Mouse (Mus musculus) MEL (cell line): ENCODE results near the gene Coro1b. TPM values are rescaled to one million over a fixed set of nuclear protein-coding genes. Genes with fewer than 3 reads are reported as not detected.

ENCODE experiments used
- DNase-seq: peaks from one replicate; pipeline ENCODE4 v3.0.0; 2011; ENCODE audit warnings: low read depth, low spot score
- H3K27ac ChIP-seq: 2 replicates; pipeline ENCODE4 v1.5.1; 2012; ENCODE audit warnings: low read depth, mild to moderate bottlenecking, control low read depth, low read length, moderate library complexity; ENCODE audit not compliant: control insufficient read depth
- H3K27me3 ChIP-seq, 2 experiments: fragments of 150-350 bp in 1 of 2; sonication (generic) in 1 of 2; 2 replicates each; pipeline ENCODE4 v1.6.1; 2012; ENCODE audit warnings: low read length in 2 of 2, mild to moderate bottlenecking in 2 of 2, improper control_type of control experiment in 1 of 2, moderate library complexity in 1 of 2; ENCODE audit not compliant: insufficient read depth in 2 of 2, control insufficient read depth in 1 of 2
- H3K36me3 ChIP-seq, 2 experiments: 2 replicates each; pipeline ENCODE4 v1.6.1; 2012 to 2014; ENCODE audit warnings: low read length in 2 of 2, improper control_type of control experiment in 1 of 2, inconsistent platforms in 1 of 2, mild to moderate bottlenecking in 1 of 2; ENCODE audit not compliant: insufficient read depth in 2 of 2, control insufficient read depth in 1 of 2
- H3K4me1 ChIP-seq, 2 experiments: fragments of 150-350 bp in 1 of 2; sonication (generic) in 1 of 2; 2 replicates each; pipeline ENCODE4 v1.6.1; 2012; ENCODE audit warnings: low read length in 2 of 2, improper control_type of control experiment in 1 of 2, mild to moderate bottlenecking in 1 of 2; ENCODE audit not compliant: insufficient read depth in 2 of 2, control insufficient read depth in 1 of 2
- H3K4me3 ChIP-seq, 2 experiments: fragments of 150-350 bp in 1 of 2; sonication (generic) in 1 of 2; 2 replicates each; pipeline ENCODE4 v1.5.1; 2012; ENCODE audit warnings: low read depth in 2 of 2, low read length in 2 of 2, mild to moderate bottlenecking in 2 of 2, moderate library complexity in 2 of 2, control low read depth in 1 of 2, improper control_type of control experiment in 1 of 2; ENCODE audit not compliant: control insufficient read depth in 1 of 2, insufficient read depth in 1 of 2
- H3K79me2 ChIP-seq: 2 replicates; pipeline ENCODE4 v1.6.1; 2012; ENCODE audit warnings: mild to moderate bottlenecking, low read length, moderate library complexity; ENCODE audit not compliant: control insufficient read depth, poor library complexity, insufficient read depth
- H3K9ac ChIP-seq: 2 replicates; pipeline ENCODE4 v1.6.1; 2012; ENCODE audit warnings: low read depth, mild to moderate bottlenecking, control low read depth, low read length, moderate library complexity; ENCODE audit not compliant: control insufficient read depth, poor library complexity, severe bottlenecking
- H3K9me3 ChIP-seq: fragments of 150-350 bp; sonication (generic); replicated peaks from 2 replicates; pipeline ENCODE4 v1.6.1; 2012; ENCODE audit warnings: mild to moderate bottlenecking, low read length, improper control_type of control experiment, moderate library complexity; ENCODE audit not compliant: insufficient read depth
- CHD1 ChIP-seq: IDR thresholded peaks from 2 replicates; pipeline ENCODE4 v1.6.1; 2012; ENCODE audit warnings: low read depth, mild to moderate bottlenecking, inconsistent platforms, low read length, improper control_type of control experiment
- GABPA ChIP-seq: IDR thresholded peaks from 2 replicates; pipeline ENCODE4 v1.6.1; 2012; ENCODE audit warnings: low read depth, mild to moderate bottlenecking, inconsistent platforms, low read length, improper control_type of control experiment, moderate library complexity
- JUND ChIP-seq: IDR thresholded peaks from 2 replicates; pipeline ENCODE4 v1.6.1; 2011; ENCODE audit warnings: low read depth, mild to moderate bottlenecking, improper control_type of control experiment, low read length
- MXI1 ChIP-seq: IDR thresholded peaks from 2 replicates; pipeline ENCODE4 v1.6.1; 2011; ENCODE audit warnings: mild to moderate bottlenecking, low read depth, low read length, improper control_type of control experiment
- MYB ChIP-seq: IDR thresholded peaks from 2 replicates; pipeline ENCODE4 v1.6.1; 2011; ENCODE audit warnings: mild to moderate bottlenecking, low read depth, low read length, improper control_type of control experiment
- NELFE ChIP-seq: IDR thresholded peaks from 2 replicates; pipeline ENCODE4 v1.6.1; 2011; ENCODE audit warnings: low read depth, low read length, improper control_type of control experiment
- POLR2AphosphoS5 ChIP-seq: IDR thresholded peaks from 2 replicates; pipeline ENCODE4 v1.6.1; 2012; ENCODE audit warnings: low read depth, borderline replicate concordance, mild to moderate bottlenecking, inconsistent platforms, low read length, moderate library complexity, mixed read lengths
- SIN3A ChIP-seq: IDR thresholded peaks from 2 replicates; pipeline ENCODE4 v1.6.1; 2012; ENCODE audit warnings: low read length, improper control_type of control experiment, inconsistent platforms
- SMC3 ChIP-seq: IDR thresholded peaks from 2 replicates; pipeline ENCODE4 v1.6.1; 2011; ENCODE audit warnings: low read depth, low read length, improper control_type of control experiment
- TAL1 ChIP-seq: IDR thresholded peaks from 2 replicates; pipeline ENCODE4 v1.6.1; 2012; ENCODE audit warnings: mild to moderate bottlenecking, inconsistent platforms, low read length, moderate library complexity, mixed read lengths
- TBP ChIP-seq: IDR thresholded peaks from 2 replicates; pipeline ENCODE4 v1.8.0; 2011; ENCODE audit warnings: low read depth, low read length, improper control_type of control experiment
- ZC3H11A ChIP-seq: IDR thresholded peaks from 2 replicates; pipeline ENCODE4 v1.6.1; 2012; ENCODE audit warnings: low read depth, mild to moderate bottlenecking, inconsistent platforms, low read length, improper control_type of control experiment
- ZKSCAN1 ChIP-seq: IDR thresholded peaks from 2 replicates; pipeline ENCODE4 v1.6.1; 2012; ENCODE audit warnings: low read depth, mild to moderate bottlenecking, inconsistent platforms, low read length, improper control_type of control experiment, moderate library complexity
- ZMIZ1 ChIP-seq: IDR thresholded peaks from 2 replicates; pipeline ENCODE4 v1.6.1; 2012; ENCODE audit warnings: low read depth, mild to moderate bottlenecking, inconsistent platforms, low read length, improper control_type of control experiment, moderate library complexity
- ZNF384 ChIP-seq: IDR thresholded peaks from 2 replicates; pipeline ENCODE4 v1.6.1; 2012; ENCODE audit warnings: low read depth, mild to moderate bottlenecking, inconsistent platforms, low read length, improper control_type of control experiment
- polyA plus RNA-seq, 2 experiments: library from polyadenylated mRNA; stranded (reverse) in 1 of 2; unstranded in 1 of 2; fragments of >175 nt in 1 of 2; fragments of >200 nt in 1 of 2; gene quantifications; 2 replicates each; pipeline versions ENCODE4 v1.2.1 to v1.2.4; 2012; ENCODE audit warnings: low replicate concordance in 2 of 2, low read depth in 1 of 2; ENCODE audit not compliant: insufficient read length in 2 of 2, insufficient read depth in 1 of 2, missing spikeins in 1 of 2
- total RNA-seq: library from RNA; depleted of rRNA; stranded (reverse); fragments of 300-350 nt; gene quantifications from 2 replicates; pipeline ENCODE4 v1.2.3, GENCODE M21; 2012

Coro1b gene
- total and polyA plus RNA-seq, 3 experiments = 55.5 to 111 TPM; not detected in 1

DNA sequence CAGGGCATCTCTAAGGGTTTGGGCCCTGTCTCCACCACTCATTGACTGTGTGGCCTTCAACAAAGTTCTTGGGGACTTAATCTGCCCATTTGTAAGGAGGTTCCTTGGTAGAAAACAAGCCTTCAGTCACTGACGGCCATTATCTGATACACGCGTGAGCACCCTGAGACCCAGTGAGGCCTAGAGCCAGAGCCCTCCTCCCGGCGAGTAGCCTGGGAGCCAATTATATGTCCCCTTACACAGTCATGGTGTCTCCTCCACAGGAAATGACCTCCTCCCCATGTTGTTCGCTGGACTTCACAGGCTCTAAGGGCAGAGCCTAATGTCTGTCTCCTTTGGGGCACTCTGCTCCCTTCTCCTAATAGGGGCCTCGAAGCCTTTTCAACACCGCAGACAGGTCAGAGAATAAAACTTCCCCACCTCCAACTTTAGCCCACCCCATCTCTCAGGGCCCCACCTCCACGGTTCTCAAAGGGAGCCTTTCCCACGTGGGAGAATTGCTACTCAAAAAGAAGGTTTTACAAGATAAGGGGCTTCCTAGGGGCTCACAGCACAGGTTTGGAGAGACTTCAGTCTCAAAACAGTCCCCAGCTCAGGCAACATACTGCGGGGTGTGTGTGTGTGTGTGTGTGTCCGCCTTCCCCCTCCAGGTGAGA lies 1.9 kb upstream of the Coro1b start:
- no peaks in the 10 kb centered on the region for H3K27me3 ChIP-seq
- H3K4me3 ChIP-seq = no peak overlapping the region
- peaks cover 5 to 14% of the 10 kb centered on the region in 2 experiments; a peak in 3 of 4 replicates for H3K4me1 ChIP-seq
- DNase-seq = no peak
- no peaks in the 10 kb centered on the region for H3K9me3 ChIP-seq
- TF ChIP-seq CHD1 (no peak), SIN3A (no peak), TAL1 (no peak), ZKSCAN1 (no peak), GABPA (no peak), NELFE (no peak)
- TF ChIP-seq, all 39 proteins: peak for 0
- Histone ChIP-seq H3K36me3 (peaks cover 0 to 3% of the 10 kb centered on the region in 2 experiments; a peak in 1 of 4 replicates), H3K9ac (no peak overlapping the region), H3K27ac (no peak overlapping the region), H3K79me2 (peaks cover 9% of the 10 kb centered on the region)

DNA sequence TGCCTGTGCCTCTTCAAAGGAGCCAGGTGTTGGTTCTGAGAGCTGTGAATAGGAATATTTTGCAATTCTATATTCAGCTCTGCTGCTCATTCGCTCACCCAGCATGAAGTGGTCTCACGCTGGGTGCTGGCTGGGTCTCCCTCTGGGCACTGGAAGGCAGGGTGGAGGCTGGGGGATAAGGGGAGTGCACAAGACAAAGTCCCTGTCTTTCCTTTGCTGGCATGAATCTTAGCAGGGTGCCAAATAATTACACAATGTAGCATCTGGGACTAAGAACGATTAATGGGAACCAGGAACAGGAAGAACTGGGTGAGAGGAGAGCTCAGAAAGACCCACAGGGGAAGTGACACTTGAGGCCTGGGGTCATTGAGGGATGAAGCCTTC lies 1.4 kb upstream of the Coro1b start:
- peaks cover 5 to 14% of the 10 kb centered on the region in 2 experiments; a peak in 3 of 4 replicates for H3K4me1 ChIP-seq
- H3K27ac ChIP-seq = no peak overlapping the region
- no peak for DNase-seq
- H3K9me3 ChIP-seq = no peaks in the 10 kb centered on the region
- peaks cover 0 to 3% of the 10 kb centered on the region in 2 experiments; a peak in 1 of 4 replicates for H3K36me3 ChIP-seq
- peaks cover 9% of the 10 kb centered on the region for H3K79me2 ChIP-seq
- TF ChIP-seq MXI1 = no peak
- TF ChIP-seq ZMIZ1 = no peak
- TF ChIP-seq ZC3H11A = no peak
- no peak for TF ChIP-seq ZKSCAN1
- TF ChIP-seq ZNF384 = no peak
- TF ChIP-seq TBP = no peak
- no peak for TF ChIP-seq TAL1
- no peak for TF ChIP-seq MYB
- no peak for TF ChIP-seq SMC3
- no peak for TF ChIP-seq POLR2AphosphoS5
- TF ChIP-seq JUND = no peak
- no peak overlapping the region for H3K4me3 ChIP-seq
- H3K27me3 ChIP-seq = no peaks in the 10 kb centered on the region
- H3K9ac ChIP-seq = no peak overlapping the region
